Mouse (Mus musculus): ENCODE data around the gene Arhgap24. TPM values are rescaled to one million over a fixed set of nuclear protein-coding genes. Genes with fewer than 3 reads are reported as not detected.
"Not testable (repeated sequence)": the region's sequence is repeated elsewhere in the genome, so short reads cannot be mapped to it uniquely, and the experiment has no call there.

The Arhgap24 gene
- polyA plus RNA-seq, 3 experiments from 2014 or later = 0.29 to 3.2 (median 2.4) TPM

DNA sequence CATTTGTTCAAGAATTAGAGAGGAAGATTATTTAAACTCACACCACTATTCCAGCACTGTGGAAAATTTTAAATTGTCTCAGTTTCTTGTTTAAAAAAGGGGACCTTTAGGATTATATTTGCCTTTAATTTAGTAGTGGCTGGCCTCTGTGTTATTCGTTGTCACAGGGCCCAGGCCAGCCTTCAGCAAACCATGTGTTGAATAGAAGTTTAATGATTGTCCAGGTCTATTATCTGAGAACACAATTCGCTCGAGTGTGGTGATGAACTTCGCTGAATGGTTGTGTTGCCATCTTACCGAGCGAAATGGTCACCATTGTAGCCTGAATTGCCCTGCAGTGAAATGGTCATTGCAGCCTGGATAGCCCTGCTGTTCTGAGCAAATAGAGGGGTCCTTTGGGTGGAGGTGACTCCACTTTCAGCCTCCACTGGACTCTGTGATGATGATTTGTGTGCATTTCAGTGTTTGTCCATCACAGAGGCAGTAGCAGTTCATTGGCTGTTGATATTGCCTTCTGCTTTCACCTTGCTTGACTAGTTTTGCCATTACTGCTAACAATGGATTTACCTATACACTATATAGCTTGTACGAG lies 329.3 kb downstream of the Arhgap24 start:
- ATAC-seq = no peak

- ATAC-seq = no peak
Observed at GRCm38 (mm10) chr5:102813271-102813670, 332.1 kb downstream of the Arhgap24 start.

DNA sequence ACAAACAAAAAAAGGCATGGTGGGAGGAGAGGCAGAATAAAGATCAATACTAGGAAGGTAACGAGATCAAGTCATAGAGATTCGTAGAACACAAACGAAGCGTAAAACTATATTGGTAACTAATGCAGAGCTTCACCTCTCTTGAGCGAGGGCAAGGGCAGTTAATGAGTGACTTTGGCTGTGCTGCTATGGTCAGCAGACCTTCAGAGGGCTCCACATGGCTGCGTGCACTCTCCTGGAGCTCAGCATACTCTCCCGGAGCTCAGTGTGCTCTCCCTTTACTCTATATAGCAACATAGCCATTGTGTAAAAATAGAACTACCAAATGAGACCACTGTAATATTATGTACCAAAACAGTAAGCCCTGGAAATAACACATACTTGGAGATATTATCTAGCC lies 336.4 kb downstream of the Arhgap24 start:
- ATAC-seq = no peak

DNA sequence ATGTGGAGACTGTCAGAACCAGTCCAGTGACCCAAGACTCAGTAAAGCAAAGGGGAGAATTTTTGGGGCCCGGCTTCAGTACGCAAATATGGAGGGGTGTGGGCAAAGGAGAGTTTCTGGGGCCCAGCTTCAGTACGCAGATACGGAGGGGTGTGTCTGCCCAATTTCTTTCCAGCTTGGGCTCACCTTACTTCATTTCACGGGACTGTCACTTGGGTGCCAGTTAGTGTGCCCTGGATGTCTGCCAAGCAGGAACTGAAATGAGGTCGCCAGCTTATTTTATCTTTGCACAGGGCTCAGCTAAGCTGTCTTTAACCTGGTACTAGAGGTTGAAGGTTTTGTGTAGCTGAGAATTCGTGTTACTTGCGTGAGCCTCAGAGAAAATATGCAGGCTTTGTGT lies 344.3 kb downstream of the Arhgap24 start:
- ATAC-seq = no peak

GRCm38 (mm10) chr5:102839071-102839470 lies 357.9 kb downstream of the Arhgap24 start:
- ATAC-seq = no peak

DNA sequence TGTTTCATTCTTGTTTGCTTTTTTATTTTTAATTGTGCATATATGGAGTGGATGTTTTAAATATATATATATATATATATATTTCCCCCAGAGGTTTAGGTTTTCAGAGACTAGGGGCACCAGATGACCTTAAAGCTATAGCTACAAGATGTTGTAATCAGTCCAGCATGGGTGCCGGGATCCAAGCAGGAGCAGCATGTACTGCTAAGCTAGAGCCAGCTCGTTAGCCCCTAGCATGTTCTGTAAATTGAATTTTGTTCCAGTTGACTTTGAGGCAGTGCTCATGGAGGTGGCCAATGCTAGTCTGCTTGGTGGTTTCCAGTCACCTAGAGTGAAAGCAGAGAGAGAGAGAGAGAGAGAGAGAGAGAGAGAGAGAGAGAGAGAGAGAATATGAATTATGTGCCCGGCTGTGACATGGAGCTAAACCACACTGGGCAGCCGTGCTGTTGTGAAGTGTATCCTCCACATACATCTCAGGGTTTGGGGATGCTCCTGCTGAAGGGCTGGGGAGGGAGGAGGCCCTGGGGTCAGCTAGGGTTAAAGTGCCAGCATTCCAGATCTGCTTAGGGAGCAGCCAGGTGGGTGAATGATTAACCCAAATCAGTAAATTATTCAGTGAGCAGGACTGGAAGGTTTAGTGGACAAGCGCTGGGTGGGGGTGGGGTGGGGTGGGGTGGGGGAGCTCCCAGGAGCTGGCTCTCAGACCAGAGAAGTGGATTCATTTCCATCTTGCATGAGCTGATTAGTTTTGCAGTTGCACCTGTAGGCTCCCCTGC lies 362.9 kb downstream of the Arhgap24 start:
- ATAC-seq = no peak

DNA sequence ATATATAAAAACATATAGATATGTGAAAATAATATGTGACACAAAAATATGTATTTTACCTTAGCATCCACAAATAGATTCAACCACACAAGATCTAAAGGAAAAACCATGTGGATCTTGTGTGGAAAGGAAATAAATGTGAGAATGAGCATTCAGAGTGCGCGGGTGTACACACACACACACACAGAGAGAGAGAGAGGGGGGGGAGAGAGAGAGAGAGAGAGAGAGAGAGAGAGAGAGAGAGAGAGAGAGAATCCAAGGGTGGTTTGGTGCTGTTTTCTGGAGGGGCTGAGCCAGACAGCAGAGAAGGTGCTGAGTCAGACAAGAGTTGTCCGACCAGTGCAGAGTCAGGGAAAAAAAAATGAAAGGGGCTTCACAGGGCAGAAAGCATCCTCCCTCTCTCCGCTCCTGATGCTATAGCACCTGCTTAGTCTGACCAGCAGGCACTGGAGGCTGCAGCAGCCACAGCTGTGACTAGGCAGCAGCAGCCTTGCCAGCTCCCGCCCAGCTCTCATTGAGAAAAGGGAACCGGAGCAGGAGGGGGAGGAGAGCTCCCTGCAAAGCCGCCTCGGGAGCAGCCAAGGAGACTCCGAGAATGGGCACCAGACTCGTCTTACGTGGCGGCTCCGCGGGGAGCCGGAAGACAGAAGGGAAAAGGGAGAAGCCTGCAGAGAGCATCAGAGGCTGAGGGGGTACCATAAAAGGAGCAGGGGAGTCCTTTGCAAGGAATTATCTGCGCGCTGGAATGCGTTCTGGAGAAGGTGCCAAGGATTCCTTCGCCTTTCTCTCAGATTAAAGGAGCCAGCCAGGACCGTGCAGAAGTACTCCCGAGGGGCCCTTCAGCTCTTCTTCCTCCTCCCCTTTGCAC lies 363.8 kb downstream of the Arhgap24 start:
- ATAC-seq = no peak

- no peak for ATAC-seq
Observed at GRCm38 (mm10) chr5:102845800-102846199, 364.6 kb downstream of the Arhgap24 start.

DNA sequence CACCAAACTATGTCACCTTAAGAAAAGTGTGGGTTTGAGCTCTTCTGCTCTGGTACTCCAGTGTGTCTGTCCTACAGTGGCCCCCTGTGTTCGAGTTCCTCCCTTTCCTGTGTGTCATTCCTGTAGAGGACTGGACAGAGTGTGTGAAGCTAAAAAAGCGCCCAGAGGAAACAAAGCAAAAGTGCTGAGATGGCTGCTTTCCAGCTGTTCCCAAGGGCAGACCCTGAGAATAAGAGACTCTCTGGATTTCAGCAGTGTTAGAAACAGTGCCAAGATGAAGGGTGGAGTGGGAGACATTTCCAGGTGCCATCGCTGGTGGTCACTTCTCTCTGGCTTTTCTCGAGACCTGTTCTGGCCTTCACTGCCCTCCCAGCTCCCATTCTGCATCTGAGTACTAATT lies 366.7 kb downstream of the Arhgap24 start:
- ATAC-seq = no peak

GRCm38 (mm10) chr5:102851761-102852160 lies 370.6 kb downstream of the Arhgap24 start:
- no peak for ATAC-seq

DNA sequence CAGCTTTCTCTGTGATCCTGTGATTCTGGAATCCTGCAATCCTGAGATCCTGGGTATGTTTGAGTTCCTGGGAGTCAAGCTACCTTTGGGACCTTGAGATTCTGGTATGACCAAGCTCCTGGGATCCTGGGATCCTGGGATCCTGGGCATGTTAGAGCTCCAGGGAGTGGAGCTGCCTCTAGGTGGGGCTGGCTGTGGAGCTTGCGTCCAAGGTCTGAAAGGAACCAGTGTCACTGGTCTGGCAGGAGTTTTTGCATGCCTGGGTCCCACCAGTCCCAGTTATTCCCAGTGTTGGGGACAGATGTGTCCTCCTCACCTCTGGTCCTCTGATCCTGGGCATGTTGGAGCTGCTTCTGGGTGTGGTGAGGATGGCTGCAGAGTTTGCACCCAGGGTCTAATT lies 372.6 kb downstream of the Arhgap24 start:
- no peak for ATAC-seq

DNA sequence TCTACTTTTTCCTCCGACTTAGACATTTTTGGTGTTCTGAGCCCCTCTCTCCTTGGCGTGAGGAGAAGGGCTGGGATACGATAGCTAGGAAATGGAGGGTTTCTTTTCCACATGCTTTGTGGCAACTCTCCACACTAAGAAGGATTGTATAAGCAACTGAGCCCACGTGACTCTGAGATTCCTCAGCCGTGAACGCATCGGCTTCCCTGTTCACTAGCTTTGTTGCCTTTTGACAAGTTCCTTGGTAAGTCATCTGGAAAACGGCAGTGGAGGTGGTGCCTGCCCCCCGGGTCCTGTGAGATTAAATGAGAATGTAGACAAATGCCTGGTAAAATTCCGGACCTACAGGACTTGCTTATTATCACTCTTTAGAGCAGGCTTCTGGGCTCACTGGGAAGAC lies 374.6 kb downstream of the Arhgap24 start:
- no peak for ATAC-seq

DNA sequence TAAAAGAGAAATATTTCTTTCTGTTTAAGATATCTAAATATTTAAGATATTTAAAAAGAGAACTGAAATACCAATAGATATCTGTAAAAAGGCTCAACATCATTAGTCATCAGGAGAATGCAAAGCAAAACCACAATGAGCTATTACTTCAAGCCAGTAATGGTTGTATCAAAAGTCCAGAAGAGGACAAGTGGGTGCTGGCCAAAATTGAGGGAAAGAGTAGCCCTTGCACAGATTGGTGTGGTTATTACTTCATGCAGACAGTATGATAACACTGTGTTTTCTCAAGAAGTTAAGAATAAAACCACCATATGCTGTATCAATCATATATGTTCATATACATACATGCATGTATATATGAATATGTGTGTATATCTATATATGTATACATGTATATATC lies 376.9 kb downstream of the Arhgap24 start:
- no peak for ATAC-seq

- ATAC-seq = no peak
Observed at GRCm38 (mm10) chr5:102859749-102860148, 378.6 kb downstream of the Arhgap24 start.

GRCm38 (mm10) chr5:102868196-102868595 lies 387.0 kb downstream of the Arhgap24 start:
- ATAC-seq = no peak

DNA sequence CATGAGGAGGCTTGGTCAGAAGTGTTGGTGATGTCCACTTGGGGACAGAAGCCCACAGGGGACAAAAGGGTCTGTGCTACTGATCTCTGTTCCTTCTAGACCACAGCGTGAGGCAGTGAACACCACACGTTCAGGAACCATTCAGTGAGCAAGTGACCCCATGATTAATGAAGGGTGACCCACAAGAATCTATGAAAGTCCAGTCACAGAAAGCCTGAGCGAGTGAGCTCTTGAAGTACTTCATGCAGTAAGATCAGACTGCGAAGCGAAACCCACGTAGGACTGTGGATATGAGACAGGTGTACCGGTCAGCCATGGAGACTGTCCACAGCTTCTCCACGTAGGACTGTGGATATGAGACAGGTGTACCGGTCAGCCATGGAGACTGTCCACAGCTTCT lies 391.8 kb downstream of the Arhgap24 start:
- not testable (repeated sequence) for ATAC-seq

DNA sequence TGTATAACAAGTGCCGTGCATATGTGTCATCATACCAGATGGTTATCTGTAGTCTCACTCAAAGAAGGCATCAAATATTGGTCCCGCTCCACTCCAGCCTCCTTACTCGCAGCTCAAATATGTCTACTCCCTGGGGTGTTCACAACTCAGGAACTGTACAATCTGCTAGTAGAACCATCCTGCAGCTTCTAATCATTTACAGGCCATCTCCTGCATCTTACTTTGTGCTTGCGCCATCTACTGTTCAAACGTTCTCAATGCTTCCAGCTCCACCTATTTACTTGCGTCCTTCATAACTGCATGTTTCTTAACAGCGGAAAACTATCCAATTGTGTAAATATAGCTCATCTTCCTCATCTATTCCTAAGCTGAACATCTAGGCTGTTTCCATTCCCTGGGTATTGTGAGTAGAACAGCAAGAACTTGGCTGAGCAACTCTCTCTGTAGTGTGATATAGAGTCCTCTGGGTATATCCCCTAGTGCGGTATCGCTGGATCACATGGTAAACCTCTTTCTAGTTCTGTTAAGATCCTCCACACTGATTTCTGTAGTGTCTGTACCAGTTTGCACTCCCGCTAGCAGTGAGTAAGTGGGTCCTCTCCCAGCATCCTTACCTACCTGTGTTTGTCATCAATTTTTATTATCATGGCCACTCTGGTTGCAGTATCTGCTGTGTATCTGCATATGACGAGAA lies 393.6 kb downstream of the Arhgap24 start:
- peak; percentile 70 for ATAC-seq

GRCm38 (mm10) chr5:102875628-102876027 lies 394.4 kb downstream of the Arhgap24 start:
- ATAC-seq = peak; percentile 70

GRCm38 (mm10) chr5:102888482-102889162 lies 407.4 kb downstream of the Arhgap24 start:
- no peak for ATAC-seq

GRCm38 (mm10) chr5:102889163-102889488 lies 407.9 kb downstream of the Arhgap24 start:
- ATAC-seq = no peak

DNA sequence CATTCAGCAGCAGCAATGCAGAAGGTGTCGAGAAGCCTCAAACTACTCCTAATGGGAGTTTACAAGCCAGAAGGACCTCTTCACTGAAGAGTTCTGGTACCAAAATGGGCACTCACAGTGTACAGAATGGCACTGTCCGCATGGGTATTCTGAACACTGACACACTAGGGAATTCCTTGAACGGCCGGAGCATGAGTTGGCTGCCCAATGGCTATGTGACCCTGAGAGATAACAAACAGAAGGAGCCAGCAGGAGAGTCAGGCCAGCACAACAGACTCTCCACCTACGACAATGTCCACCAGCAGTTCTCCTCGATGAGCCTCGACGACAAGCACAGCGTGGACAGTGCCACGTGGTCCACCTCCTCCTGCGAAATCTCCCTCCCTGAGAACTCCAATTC lies 411.0 kb downstream of the Arhgap24 start:
- no peak for ATAC-seq

- ATAC-seq = no peak
Observed at GRCm38 (mm10) chr5:102898301-102898700, 417.1 kb downstream of the Arhgap24 start.
